Mouse (Mus musculus) thymus, postnatal 0 days (tissue): ENCODE results near the gene Itih2. TPM values are rescaled to one million over a fixed set of nuclear protein-coding genes. Genes with fewer than 3 reads are reported as not detected.

Experiments used
- DNase-seq: peaks from one replicate; pipeline ENCODE4 v3.0.0-alpha.2; 2015; ENCODE audit warnings: low spot score
- polyA plus RNA-seq: library from polyadenylated mRNA; unstranded; fragments of >200 nt; fragmentation: Nextera tagmentation; extraction: Ambion mirVana; gene quantifications from 2 replicates; pipeline ENCODE4 v1.2.1, GENCODE M21; 2015

Gene Itih2
- polyA plus RNA-seq, 1 experiment from 2014 or later: 0.14 TPM

DNA sequence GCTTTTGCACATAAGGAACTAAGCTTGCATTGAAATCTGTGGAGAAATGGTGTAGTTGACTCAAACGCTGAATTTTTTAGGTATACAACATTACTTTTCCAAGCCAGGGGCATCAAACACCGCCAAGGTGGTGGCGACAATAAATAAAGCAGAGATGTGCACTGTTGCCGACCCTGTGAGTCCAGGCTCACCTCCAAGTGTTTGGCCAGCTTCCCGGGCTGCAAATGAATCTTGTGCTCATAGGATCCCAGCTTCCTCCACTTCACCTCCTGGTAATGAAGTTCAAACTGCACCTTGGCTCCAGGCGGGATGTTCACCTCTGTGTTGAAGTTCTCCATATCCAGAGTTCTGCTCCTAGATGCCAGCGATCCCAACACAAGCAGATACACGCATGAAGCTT lies 11.9 kb downstream of the Itih2 start:
- no peak for DNase-seq

GRCm38 (mm10) chr2:10118751-10119150 lies 12.4 kb downstream of the Itih2 start:
- DNase-seq: no peak

DNA sequence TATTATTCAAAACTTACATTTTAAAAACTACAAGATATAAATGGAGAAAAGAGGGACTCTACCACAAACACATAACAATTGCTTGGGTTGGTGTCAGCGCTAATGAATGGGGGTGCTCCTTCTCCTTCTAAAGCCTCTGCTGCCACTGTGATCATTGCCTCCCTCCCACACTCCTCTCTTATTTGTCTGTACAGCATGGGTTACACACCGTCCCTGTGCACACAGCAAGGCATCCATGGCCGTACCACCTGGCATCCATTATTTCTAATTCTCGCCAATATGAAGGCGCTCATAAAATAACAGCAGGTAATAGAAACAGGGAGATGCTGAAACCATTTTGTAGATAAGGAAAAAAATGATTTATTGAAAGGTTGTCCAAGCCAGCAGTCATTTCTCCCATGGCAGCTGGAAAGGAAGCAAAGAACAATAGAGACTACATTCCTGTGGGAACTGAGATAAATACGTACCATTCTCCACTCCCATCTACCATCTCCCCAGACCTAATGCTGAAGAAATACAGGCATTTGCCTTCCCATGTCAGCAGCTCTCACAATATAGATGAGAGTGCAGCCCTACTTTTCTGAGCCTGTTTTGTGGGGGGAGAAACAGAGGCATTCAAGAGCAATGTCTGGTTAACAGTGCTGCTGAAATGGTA lies 22.5 kb downstream of the Itih2 start:
- no peak for DNase-seq

- DNase-seq: peak; percentile 53
These were observed 30.0 kb downstream of the Itih2 start for GRCm38 (mm10) chr2:10101180-10101579.

- no peak for DNase-seq
These were observed 30.7 kb downstream of the Itih2 start for GRCm38 (mm10) chr2:10100471-10100870.

DNA sequence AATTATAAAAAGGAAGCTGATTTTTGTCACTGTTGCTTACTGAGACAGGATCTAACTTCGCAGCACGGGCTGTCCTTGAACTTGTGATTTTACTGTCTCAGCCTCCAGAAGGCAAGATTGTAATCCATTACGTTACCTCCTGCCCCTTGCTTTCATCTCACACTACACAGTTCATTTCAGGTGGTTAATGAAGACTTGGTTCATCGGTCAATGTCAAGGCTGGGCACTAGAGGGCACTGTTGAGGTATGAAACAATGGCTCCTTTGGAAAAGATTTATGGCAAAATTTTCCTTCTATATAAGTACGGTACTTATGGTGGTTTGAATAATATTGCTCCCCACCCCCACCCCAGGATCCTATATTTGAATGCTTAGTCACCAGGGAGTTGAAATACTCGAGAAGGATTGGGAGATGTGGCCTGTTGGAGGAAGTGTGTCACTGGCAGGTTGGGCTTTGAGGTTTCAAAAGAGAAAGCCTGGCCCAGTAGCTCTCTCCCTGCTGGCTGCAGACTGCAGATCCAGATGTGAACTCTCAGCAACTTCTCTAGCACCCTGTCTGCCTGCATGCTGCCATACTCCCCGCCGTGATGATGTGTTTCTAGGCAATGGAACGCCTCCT lies 32.5 kb downstream of the Itih2 start:
- DNase-seq: peak; percentile 46

DNA sequence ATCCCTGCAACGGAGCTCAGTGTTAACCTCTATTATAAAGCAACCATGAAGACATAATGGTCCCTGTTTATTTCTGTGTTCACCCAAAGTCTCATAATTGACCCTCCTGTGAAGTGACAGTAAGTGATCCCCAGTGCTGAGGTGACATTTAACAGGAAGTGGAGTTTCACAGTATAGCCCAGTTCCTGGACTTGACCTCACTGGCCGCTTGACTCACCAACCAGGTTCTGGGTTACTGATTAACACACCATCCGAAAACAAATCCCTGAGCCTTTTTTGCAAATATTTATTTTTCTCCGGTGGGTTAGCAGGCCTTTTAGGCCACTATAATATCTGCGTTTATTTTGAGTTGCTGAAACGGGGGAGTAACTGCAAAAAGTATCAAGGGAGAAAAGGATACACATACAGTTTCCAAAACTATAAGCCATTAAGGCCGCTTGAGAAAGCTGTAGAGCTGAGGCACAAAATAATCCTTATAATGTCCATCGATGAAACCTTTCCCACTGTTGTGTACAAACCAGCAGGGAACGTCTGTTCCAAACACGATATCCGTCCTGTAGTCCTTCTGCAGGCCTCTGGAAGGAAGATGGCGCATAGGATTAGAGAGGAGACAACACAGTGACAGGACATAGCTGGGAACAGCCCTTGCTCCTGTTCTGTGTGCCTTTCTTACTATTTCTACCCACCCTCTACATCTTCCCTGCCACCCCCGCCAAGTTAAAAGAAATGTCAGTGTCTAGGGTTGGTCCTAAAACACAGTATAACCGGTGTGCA lies 36.7 kb downstream of the Itih2 start:
- DNase-seq: no peak

DNA sequence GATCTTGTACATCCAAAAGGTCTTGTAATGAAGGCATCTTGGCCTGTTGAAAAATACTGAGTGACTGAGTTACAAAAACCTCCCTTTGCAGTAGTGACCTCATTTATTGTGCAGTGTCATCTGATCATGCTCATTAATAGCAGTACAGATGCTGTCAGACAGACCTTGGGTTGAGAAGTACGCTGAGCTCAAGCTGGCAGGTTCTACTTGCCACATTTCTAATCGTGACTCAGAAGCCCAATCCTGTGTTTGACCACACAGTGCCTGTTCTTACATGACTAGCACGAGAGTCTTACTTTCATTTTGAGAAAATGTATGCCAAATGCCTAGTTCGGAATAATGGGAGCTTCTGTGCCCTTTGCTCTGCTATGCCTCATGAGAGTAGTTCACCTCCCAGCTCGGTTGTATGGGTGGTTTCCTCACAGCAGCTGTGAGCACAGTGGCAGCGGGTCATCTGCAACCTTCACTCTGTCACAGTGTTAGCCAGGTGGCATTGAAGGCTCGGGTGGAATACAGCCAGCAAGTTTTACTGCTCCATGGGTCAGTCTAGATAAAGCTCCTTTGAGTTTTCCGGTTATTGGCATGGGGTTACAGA lies 43.8 kb downstream of the Itih2 start:
- no peak for DNase-seq

DNA sequence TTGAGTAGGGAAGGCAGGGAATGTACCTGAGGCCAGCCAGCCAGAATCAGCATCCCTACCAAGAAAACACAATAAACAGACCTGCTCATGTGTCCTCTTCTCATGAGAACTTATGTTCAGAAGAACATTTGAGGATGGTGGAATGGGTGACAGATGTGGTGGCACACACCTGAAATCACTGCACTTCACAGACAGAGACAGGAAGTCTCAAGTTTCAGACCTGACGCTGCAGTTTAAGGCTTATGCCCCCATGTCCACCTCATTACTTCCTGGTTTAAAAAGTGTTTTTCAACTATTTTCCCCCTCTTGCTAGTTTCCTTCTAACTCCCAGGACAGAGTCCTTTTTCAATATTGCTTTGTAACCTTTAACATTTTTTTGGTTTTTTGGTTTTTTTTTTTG lies 48.5 kb downstream of the Itih2 start:
- DNase-seq: peak; percentile 8

- DNase-seq: no peak
These were observed 49.6 kb downstream of the Itih2 start for GRCm38 (mm10) chr2:10081453-10082080.

- peak; percentile 98 for DNase-seq
These were observed 50.7 kb downstream of the Itih2 start, which contains the start of the genes Atp5c1 and Kin for GRCm38 (mm10) chr2:10080310-10081010. Gene Atp5c1, minus strand, starts transcription at chr2:10080510. Gene Kin, plus strand, starts transcription at chr2:10080593.

DNA sequence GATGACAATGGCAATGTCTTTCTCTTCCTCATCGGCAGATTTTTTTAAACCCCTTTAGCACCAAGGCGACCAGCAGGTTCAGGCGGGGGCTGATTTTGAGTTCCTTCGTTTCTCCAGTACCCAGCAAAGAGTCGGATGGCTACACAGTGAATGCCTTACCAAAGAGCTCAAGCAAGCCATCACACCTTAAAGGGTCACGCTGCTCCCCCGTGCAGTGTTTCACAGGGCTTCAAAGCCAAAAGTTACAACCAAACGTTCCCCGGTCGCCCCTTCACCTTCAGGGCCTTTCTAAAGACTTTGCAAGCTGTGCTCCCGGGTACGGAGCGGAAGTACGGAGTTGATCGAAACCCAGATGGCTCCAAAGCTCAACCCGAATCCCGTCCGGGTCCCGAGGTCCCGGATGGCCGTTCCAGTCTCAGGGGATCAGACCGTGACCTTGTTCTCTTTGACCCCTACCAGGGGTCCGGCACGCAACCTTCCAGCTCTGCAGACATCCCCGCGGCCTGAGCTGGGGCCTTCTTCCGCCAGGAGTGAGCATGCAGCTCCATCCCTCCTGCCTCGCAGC lies 51.4 kb downstream of the Itih2 start:
- peak; percentile 61 for DNase-seq

DNA sequence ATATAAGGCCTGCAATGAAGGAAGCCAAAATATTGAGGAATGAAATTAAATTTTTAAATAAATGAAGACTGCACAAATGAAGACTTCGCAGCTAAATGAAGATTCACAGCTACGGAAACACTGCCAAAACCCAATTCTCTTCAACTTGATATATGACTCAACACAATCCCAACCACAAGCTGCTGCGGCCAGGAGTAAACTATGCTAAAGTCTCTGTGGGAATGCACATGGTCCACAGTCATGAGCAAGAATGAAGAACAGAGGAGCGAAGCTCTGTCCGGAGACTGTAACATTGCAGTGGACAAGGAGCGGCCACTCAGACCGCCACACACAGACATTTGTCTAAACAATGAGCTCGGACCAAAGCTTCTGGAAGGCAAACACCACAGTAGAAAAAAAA lies 54.5 kb downstream of the Itih2 start:
- DNase-seq: no peak

- DNase-seq: no peak
These were observed 56.7 kb downstream of the Itih2 start for GRCm38 (mm10) chr2:10074470-10074869.

DNA sequence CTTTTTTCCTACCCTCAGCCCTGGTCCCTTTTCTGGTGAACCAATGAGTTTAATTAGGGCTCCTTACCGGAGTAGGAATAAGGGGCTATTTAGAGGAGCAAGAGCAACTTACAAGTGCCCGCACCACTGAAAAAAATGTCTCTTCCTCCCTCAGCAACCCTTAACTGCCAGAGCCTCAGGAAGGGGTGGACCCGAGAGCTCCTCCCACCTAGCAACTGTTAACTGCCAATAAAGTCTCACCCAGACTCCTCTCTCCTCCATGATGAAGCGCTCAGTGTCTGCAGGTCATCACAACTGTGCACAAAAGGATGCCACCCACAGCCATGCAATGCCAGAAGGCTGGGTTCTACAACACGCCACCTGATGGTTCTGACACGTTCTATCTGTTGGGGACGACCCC lies 59.4 kb downstream of the Itih2 start:
- no peak for DNase-seq

- DNase-seq: no peak
These were observed 72.4 kb downstream of the Itih2 start for GRCm38 (mm10) chr2:10058836-10059235.

GRCm38 (mm10) chr2:10051996-10052395 lies 79.2 kb downstream of the Itih2 start:
- DNase-seq: no peak

GRCm38 (mm10) chr2:10050878-10051277 lies 80.3 kb downstream of the Itih2 start:
- no peak for DNase-seq

DNA sequence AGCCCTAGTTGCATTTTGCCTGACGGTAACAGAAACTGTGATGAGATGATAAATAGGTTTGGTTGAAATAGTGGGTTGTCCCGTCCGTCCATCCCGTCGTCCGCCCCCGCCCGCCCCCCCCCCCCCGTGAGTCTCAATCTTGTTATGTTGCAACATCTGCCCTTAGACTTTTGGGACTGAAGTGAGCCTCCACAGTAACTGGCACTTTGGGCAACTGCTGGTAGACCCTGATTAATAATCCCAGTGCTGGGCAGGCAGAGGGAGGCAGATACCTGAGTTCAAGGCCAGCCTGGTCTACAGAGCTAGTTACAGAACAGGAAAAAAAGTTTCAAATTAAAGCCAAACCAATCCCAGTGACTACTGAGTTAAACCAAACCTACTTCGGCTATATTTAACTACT lies 81.7 kb downstream of the Itih2 start:
- no peak for DNase-seq

DNA sequence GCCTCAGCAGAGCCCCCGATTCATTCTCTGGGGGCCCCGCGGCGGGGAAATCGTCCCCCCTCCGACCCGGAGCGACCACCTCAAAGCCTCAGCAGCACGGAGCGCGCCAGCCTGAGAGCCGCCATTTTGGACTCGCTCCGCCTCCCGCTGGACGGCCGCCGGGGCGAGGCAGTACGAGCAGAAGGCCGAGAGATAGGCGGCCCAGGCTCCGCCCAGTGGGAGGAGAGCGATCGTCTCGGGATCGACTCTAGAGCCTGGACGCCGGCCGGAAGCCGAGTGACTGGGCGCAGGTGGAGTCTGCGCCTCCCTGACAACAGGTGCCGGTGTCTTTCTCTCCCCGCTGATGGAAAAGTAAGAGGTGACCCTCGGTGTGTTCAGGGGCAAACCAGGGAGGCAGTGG lies 82.7 kb downstream of the Itih2 start, which contains the start of gene Taf3:
Taf3 (minus strand) TSS at position 136 of the 400 bp plus-strand sequence.
- DNase-seq: peak; percentile 95
